Mouse (Mus musculus): ENCODE measurements around the gene Wwox. TPM values are rescaled to one million over a fixed set of nuclear protein-coding genes. Genes with fewer than 3 reads are reported as not detected.

Gene Wwox
- polyA plus RNA-seq, 1 experiment from 2014 or later = 13.3 TPM

- WGBS = 81% methylated on average over 5 of the region's 5 CpGs
- Histone ChIP-seq H3K9me3 (replicated peaks; ENCODE audit: control insufficient read depth, low read length, poor library complexity, severe bottlenecking) (no peaks in the 10 kb centered on the region; the same call in 1 of the 2 replicates), H3K4me1 (ENCODE audit: control insufficient read depth, insufficient read depth, low read length) (peaks cover 10% of the 10 kb centered on the region)
These were observed 155.4 kb downstream of the Wwox start for GRCm38 (mm10) chr8:114594811-114595210.

DNA sequence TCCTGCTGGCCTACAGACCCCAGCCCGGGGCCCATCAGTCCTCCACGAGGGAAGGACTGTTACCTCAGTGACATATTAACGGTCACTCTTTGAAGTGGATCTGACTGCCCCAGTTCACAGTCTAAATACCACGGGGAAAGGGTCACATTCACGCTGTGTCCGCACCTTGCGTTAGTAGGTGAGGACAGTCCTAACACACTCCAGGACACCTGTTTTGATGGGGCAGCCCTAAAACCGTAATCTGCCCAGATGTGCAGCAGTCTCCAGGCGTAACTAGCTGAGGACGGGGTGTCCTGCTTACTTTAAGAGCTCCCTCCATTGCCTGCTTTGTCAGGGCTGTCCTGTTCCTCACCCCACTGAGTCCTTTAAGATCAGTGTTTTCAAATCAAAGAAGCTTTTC, 160.1 kb downstream of the Wwox start:
- Histone ChIP-seq H3K36me3 (ENCODE audit: control insufficient read depth, insufficient read depth, low read length) (no peaks in the 10 kb centered on the region), H3K4me2 (ENCODE audit: low read length) (no peak overlapping the region), H3K9me3 (replicated peaks; ENCODE audit: control insufficient read depth, low read length, poor library complexity, severe bottlenecking) (no peaks in the 10 kb centered on the region; the same call in 1 of the 2 replicates), H3K4me3 (ENCODE audit: low read depth, low read length) (no peak overlapping the region), H3K27me3 (ENCODE audit: control insufficient read depth, insufficient read depth, low read depth, low read length) (peaks cover 4% of the 10 kb centered on the region), H3K9ac (ENCODE audit: low read depth, low read length) (no peak overlapping the region), H3K27ac (ENCODE audit: low read length) (no peak overlapping the region), H3K4me1 (ENCODE audit: control insufficient read depth, insufficient read depth, low read length) (peaks cover 11% of the 10 kb centered on the region)
- 27% methylated on average over 10 of the region's 10 CpGs for WGBS
- ATAC-seq = no peak

More at GRCm38 (mm10) chr8:114594811-114595210, 155.4 kb downstream of the Wwox start:
- Histone ChIP-seq H3K36me3 (ENCODE audit: control insufficient read depth, insufficient read depth, low read length) (no peaks in the 10 kb centered on the region), H3K4me2 (ENCODE audit: low read length) (no peak overlapping the region), H3K27me3 (ENCODE audit: control insufficient read depth, insufficient read depth, low read depth, low read length) (peaks cover 7% of the 10 kb centered on the region; the same call in 1 of the 2 replicates), H3K4me3 (ENCODE audit: low read depth, low read length) (no peak overlapping the region), H3K27ac (ENCODE audit: low read length) (no peak overlapping the region), H3K9ac (ENCODE audit: low read depth, low read length) (no peak overlapping the region)
- ATAC-seq = no peak

- H3K27ac ChIP-seq (ENCODE audit: low read length) = no peak overlapping the region
- H3K9ac ChIP-seq (ENCODE audit: low read depth, low read length) = no peak overlapping the region
- no peak overlapping the region for H3K4me2 ChIP-seq (ENCODE audit: low read length)
- H3K4me1 ChIP-seq (ENCODE audit: control insufficient read depth, insufficient read depth, low read length) = peaks cover 11% of the 10 kb centered on the region
- no peak for ATAC-seq
- whole genome bisulfite sequencing = 33% methylated on average over 11 of the region's 11 CpGs
- H3K27me3 ChIP-seq (ENCODE audit: control insufficient read depth, insufficient read depth, low read depth, low read length) = peaks cover 6% of the 10 kb centered on the region
- H3K36me3 ChIP-seq (ENCODE audit: control insufficient read depth, insufficient read depth, low read length) = no peaks in the 10 kb centered on the region
- no peak overlapping the region for H3K4me3 ChIP-seq (ENCODE audit: low read depth, low read length)
- no peaks in the 10 kb centered on the region; the same call in 1 of the 2 replicates for H3K9me3 ChIP-seq (replicated peaks; ENCODE audit: control insufficient read depth, low read length, poor library complexity, severe bottlenecking)
These were observed 160.7 kb downstream of the Wwox start for GRCm38 (mm10) chr8:114600196-114600595.

DNA sequence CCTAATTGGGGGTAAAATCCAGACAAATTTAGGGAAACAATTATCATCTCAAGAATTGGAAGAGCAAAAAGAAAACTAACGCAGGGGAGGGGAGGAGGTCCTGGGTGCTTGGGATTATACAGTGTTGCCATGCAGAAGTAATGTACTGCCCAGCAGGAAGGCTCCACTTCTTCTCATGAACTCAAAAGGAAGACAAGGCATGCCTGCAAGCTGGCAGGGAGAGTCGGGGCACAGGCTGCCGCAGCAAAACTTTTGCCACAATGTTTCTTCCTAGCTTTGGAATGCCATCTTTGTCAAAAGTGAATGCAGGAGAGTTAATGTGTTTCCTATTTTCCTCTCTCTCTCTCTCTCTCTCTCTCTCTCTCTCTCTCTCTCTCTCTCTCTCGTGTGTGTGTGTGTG, 163.6 kb downstream of the Wwox start:
- Histone ChIP-seq H3K4me3 (ENCODE audit: low read depth, low read length) (no peak overlapping the region), H3K4me2 (ENCODE audit: low read length) (no peak overlapping the region), H3K4me1 (ENCODE audit: control insufficient read depth, insufficient read depth, low read length) (peaks cover 11% of the 10 kb centered on the region), H3K36me3 (ENCODE audit: control insufficient read depth, insufficient read depth, low read length) (no peaks in the 10 kb centered on the region), H3K9ac (ENCODE audit: low read depth, low read length) (no peak overlapping the region), H3K9me3 (replicated peaks; ENCODE audit: control insufficient read depth, low read length, poor library complexity, severe bottlenecking) (no peaks in the 10 kb centered on the region), H3K27ac (ENCODE audit: low read length) (no peak overlapping the region), H3K27me3 (ENCODE audit: control insufficient read depth, insufficient read depth, low read depth, low read length) (peaks cover 6% of the 10 kb centered on the region)
- ATAC-seq = no peak
- 24% methylated on average over 3 of the region's 4 CpGs for WGBS

- no peak overlapping the region for H3K4me3 ChIP-seq (ENCODE audit: low read depth, low read length)
- H3K27ac ChIP-seq (ENCODE audit: low read length) = no peak overlapping the region
- peaks cover 6% of the 10 kb centered on the region for H3K27me3 ChIP-seq (ENCODE audit: control insufficient read depth, insufficient read depth, low read depth, low read length)
- WGBS = 27% methylated on average over 6 of the region's 6 CpGs
- no peak for ATAC-seq
- peaks cover 11% of the 10 kb centered on the region for H3K4me1 ChIP-seq (ENCODE audit: control insufficient read depth, insufficient read depth, low read length)
- no peaks in the 10 kb centered on the region for H3K36me3 ChIP-seq (ENCODE audit: control insufficient read depth, insufficient read depth, low read length)
- H3K9ac ChIP-seq (ENCODE audit: low read depth, low read length) = no peak overlapping the region
- H3K4me2 ChIP-seq (ENCODE audit: low read length) = no peak overlapping the region
- no peaks in the 10 kb centered on the region for H3K9me3 ChIP-seq (replicated peaks; ENCODE audit: control insufficient read depth, low read length, poor library complexity, severe bottlenecking)
These were observed 164.1 kb downstream of the Wwox start for GRCm38 (mm10) chr8:114603561-114603960.

DNA sequence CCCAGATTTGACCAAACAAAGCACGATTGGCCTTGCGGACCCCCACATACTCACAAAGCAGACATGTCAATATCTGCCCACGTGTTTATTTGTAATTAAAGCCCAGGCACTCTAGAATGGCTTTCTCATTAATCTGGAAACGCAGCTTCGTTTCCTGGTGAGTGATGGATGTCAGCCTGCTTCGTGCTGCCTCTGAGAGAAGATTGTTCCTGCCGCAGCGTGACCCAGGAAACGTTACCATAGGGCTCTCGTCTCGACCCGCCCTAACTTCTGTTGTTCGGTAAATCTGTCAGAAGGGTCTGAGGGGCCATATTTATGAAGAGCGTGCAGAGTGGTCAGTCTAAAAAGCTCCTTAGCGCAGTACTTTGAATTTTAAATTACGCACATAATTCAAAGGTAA, 164.9 kb downstream of the Wwox start:
- Histone ChIP-seq H3K9ac (ENCODE audit: low read depth, low read length) (no peak overlapping the region), H3K4me3 (ENCODE audit: low read depth, low read length) (no peak overlapping the region), H3K9me3 (replicated peaks; ENCODE audit: control insufficient read depth, low read length, poor library complexity, severe bottlenecking) (no peaks in the 10 kb centered on the region), H3K36me3 (ENCODE audit: control insufficient read depth, insufficient read depth, low read length) (no peaks in the 10 kb centered on the region), H3K4me1 (ENCODE audit: control insufficient read depth, insufficient read depth, low read length) (peaks cover 11% of the 10 kb centered on the region), H3K27me3 (ENCODE audit: control insufficient read depth, insufficient read depth, low read depth, low read length) (peaks cover 2% of the 10 kb centered on the region), H3K4me2 (ENCODE audit: low read length) (peak overlapping the region; percentile 34), H3K27ac (ENCODE audit: low read length) (no peak overlapping the region)
- ATAC-seq = no peak
- 21% methylated on average over 16 of the region's 16 CpGs for WGBS

- 86% methylated on average over 2 of the region's 2 CpGs for WGBS
- H3K36me3 ChIP-seq (ENCODE audit: control insufficient read depth, insufficient read depth, low read length) = no peaks in the 10 kb centered on the region
These were observed 166.2 kb downstream of the Wwox start for GRCm38 (mm10) chr8:114605651-114606050.

GRCm38 (mm10) chr8:114609330-114609729, 169.9 kb downstream of the Wwox start:
- WGBS = 92% methylated on average over 5 of the region's 5 CpGs
- Histone ChIP-seq H3K36me3 (ENCODE audit: control insufficient read depth, insufficient read depth, low read length) (no peaks in the 10 kb centered on the region), H3K27me3 (ENCODE audit: control insufficient read depth, insufficient read depth, low read depth, low read length) (peaks cover 2% of the 10 kb centered on the region), H3K4me2 (ENCODE audit: low read length) (no peak overlapping the region), H3K9me3 (replicated peaks; ENCODE audit: control insufficient read depth, low read length, poor library complexity, severe bottlenecking) (no peaks in the 10 kb centered on the region), H3K4me3 (ENCODE audit: low read depth, low read length) (no peak overlapping the region), H3K4me1 (ENCODE audit: control insufficient read depth, insufficient read depth, low read length) (peaks cover 2% of the 10 kb centered on the region), H3K27ac (ENCODE audit: low read length) (no peak overlapping the region), H3K9ac (ENCODE audit: low read depth, low read length) (no peak overlapping the region)
- ATAC-seq = no peak

More at GRCm38 (mm10) chr8:114605651-114606050, 166.2 kb downstream of the Wwox start:
- Histone ChIP-seq H3K4me1 (ENCODE audit: control insufficient read depth, insufficient read depth, low read length) (peaks cover 9% of the 10 kb centered on the region), H3K9me3 (replicated peaks; ENCODE audit: control insufficient read depth, low read length, poor library complexity, severe bottlenecking) (no peaks in the 10 kb centered on the region), H3K27me3 (ENCODE audit: control insufficient read depth, insufficient read depth, low read depth, low read length) (peaks cover 2% of the 10 kb centered on the region), H3K4me2 (ENCODE audit: low read length) (no peak overlapping the region), H3K27ac (ENCODE audit: low read length) (no peak overlapping the region), H3K4me3 (ENCODE audit: low read depth, low read length) (no peak overlapping the region), H3K9ac (ENCODE audit: low read depth, low read length) (no peak overlapping the region)
- ATAC-seq = no peak

DNA sequence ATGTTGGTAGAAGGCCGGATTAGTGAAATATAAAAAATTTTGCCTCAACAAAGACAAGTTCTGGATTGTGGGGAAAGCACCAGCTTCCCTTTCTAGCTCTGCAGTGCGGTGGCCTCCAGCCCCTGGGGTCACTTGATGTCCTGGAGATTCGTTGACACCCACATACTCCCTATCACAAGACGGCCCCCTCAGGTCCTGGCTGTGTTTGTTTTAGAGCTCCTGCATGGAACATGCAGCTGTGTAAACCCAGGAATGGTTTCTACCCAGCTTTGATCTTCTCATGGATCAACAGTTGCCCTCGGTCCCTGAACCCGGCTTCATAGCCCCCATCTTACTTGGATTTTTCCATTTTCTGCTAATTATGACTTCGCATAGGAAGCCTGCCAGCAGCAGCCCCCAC, 171.6 kb downstream of the Wwox start:
- no peaks in the 10 kb centered on the region for H3K36me3 ChIP-seq (ENCODE audit: control insufficient read depth, insufficient read depth, low read length)
- no peak overlapping the region for H3K27ac ChIP-seq (ENCODE audit: low read length)
- no peak for ATAC-seq
- 76% methylated on average over 7 of the region's 7 CpGs for WGBS
- H3K9me3 ChIP-seq (replicated peaks; ENCODE audit: control insufficient read depth, low read length, poor library complexity, severe bottlenecking) = no peaks in the 10 kb centered on the region
- H3K4me1 ChIP-seq (ENCODE audit: control insufficient read depth, insufficient read depth, low read length) = no peaks in the 10 kb centered on the region
- H3K27me3 ChIP-seq (ENCODE audit: control insufficient read depth, insufficient read depth, low read depth, low read length) = no peaks in the 10 kb centered on the region
- no peak overlapping the region for H3K4me2 ChIP-seq (ENCODE audit: low read length)
- no peak overlapping the region for H3K9ac ChIP-seq (ENCODE audit: low read depth, low read length)
- no peak overlapping the region for H3K4me3 ChIP-seq (ENCODE audit: low read depth, low read length)

Data from midbrain, embryonic 16.5 days (tissue).